Comparison of ENCODE assay signal across 7 mouse cellular contexts in genomic region chr8:44938643-44938979, GRCm38 (mm10). TPM values are rescaled to one million over a fixed set of nuclear protein-coding genes. Genes with fewer than 3 reads are reported as not detected.
DNase-seq lines count a peak whose midpoint lies in the region; ATAC-seq and TF ChIP-seq lines count a peak whose summit lies in the region.

No protein-coding gene starts in this region.

- TF ChIP-seq CTCF in stomach, postnatal 0 days (IDR thresholded peaks at IDR 0.05; ENCODE audit: low read depth), result no peak

- no peaks in the 10 kb centered on the region for H3K9me3 ChIP-seq in neural tube, embryonic 11.5 days (ENCODE audit: control insufficient read depth, low read length)
- no peaks in the 10 kb centered on the region for H3K9me3 ChIP-seq in forebrain, embryonic 15.5 days
- no peaks in the 10 kb centered on the region for H3K9me3 ChIP-seq in limb, embryonic 15.5 days
- H3K9me3 ChIP-seq in stomach, postnatal 0 days (ENCODE audit: control insufficient read depth, low read length), result no peaks in the 10 kb centered on the region

- no peak for DNase-seq in neural tube, embryonic 11.5 days (ENCODE audit: low spot score)
- DNase-seq in neural tube, embryonic 10.5 days (ENCODE audit: extremely low spot score, low spot score), result no peak
- DNase-seq in stomach, postnatal 0 days (ENCODE audit: low spot score), result no peak
- DNase-seq in yolk sac, embryonic 10.5 days (ENCODE audit: low spot score), result no peak
- no peak for DNase-seq in spleen, adult 12 weeks (ENCODE audit: low spot score)

- H3K4me2 ChIP-seq in neural tube, embryonic 11.5 days (ENCODE audit: low read depth), result peak overlapping the region; percentile 56
- peak overlapping the region; percentile 95 for H3K4me2 ChIP-seq in forebrain, embryonic 15.5 days (replicated peaks)
- H3K4me2 ChIP-seq in limb, embryonic 15.5 days, result peak overlapping the region; percentile 74
- peak overlapping the region; percentile 75 for H3K4me2 ChIP-seq in stomach, postnatal 0 days (replicated peaks; ENCODE audit: low read depth)

- peak overlapping the region; percentile 74 for H3K9ac ChIP-seq in neural tube, embryonic 11.5 days (ENCODE audit: low read length)
- H3K9ac ChIP-seq in forebrain, embryonic 15.5 days (replicated peaks), result peak overlapping the region; percentile 54
- H3K9ac ChIP-seq in limb, embryonic 15.5 days, result peak overlapping the region; percentile 66
- peak overlapping the region; percentile 80 for H3K9ac ChIP-seq in stomach, postnatal 0 days (ENCODE audit: low read length)

- H3K27ac ChIP-seq in neural tube, embryonic 11.5 days (ENCODE audit: low read depth, low read length), result peak overlapping the region; percentile 71
- peak overlapping the region; percentile 81 for H3K27ac ChIP-seq in forebrain, embryonic 15.5 days (replicated peaks)
- peak overlapping the region; percentile 94 for H3K27ac ChIP-seq in limb, embryonic 15.5 days
- H3K27ac ChIP-seq in stomach, postnatal 0 days (replicated peaks), result peak overlapping the region; percentile 83

- H3K27me3 ChIP-seq in neural tube, embryonic 11.5 days (ENCODE audit: control insufficient read depth, insufficient read depth, low read length), result no peaks in the 10 kb centered on the region
- H3K27me3 ChIP-seq in forebrain, embryonic 15.5 days, result no peaks in the 10 kb centered on the region
- no peaks in the 10 kb centered on the region for H3K27me3 ChIP-seq in limb, embryonic 15.5 days
- no peaks in the 10 kb centered on the region for H3K27me3 ChIP-seq in stomach, postnatal 0 days (ENCODE audit: control insufficient read depth, insufficient read depth, low read length)

- H3K36me3 ChIP-seq in neural tube, embryonic 11.5 days (ENCODE audit: control insufficient read depth, insufficient read depth, low read length), result no peaks in the 10 kb centered on the region
- H3K36me3 ChIP-seq in forebrain, embryonic 15.5 days, result no peaks in the 10 kb centered on the region
- H3K36me3 ChIP-seq in limb, embryonic 15.5 days, result 0 out of 2 replicates have a peak, but pooled peaks cover 5% of the 10 kb centered on the region
- peaks cover 2% of the 10 kb centered on the region; the same call in 1 of the 2 replicates for H3K36me3 ChIP-seq in stomach, postnatal 0 days (ENCODE audit: control insufficient read depth, insufficient read depth, low read length)

- no peak for TF ChIP-seq EP300 in stomach, postnatal 0 days (optimal IDR thresholded peaks at IDR 0.05)

- no peak for ATAC-seq in neural tube, embryonic 11.5 days (ENCODE audit: insufficient read depth, low FRiP score, low TSS enrichment)
- ATAC-seq in forebrain, embryonic 15.5 days (replicated peaks), result no peak; the same call in 1 of the 2 replicates
- ATAC-seq in limb, embryonic 15.5 days (ENCODE audit: insufficient number of reproducible peaks, low FRiP score, low TSS enrichment, low read depth), result no peak
- no peak for ATAC-seq in stomach, postnatal 0 days (ENCODE audit: low FRiP score, low TSS enrichment)

- H3K4me3 ChIP-seq in neural tube, embryonic 11.5 days (ENCODE audit: low read depth, low read length), result peak overlapping the region; percentile 66
- peak overlapping the region; percentile 74 for H3K4me3 ChIP-seq in forebrain, embryonic 15.5 days
- H3K4me3 ChIP-seq in limb, embryonic 15.5 days, result peak overlapping the region; percentile 81
- H3K4me3 ChIP-seq in stomach, postnatal 0 days (ENCODE audit: low read depth, low read length), result peak overlapping the region; percentile 78

- 0% methylated on average over 12 of the region's 12 CpGs for WGBS in neural tube, embryonic 11.5 days
- 0% methylated on average over 12 of the region's 12 CpGs for WGBS in forebrain, embryonic 15.5 days
- WGBS in limb, embryonic 15.5 days, result under 1% methylated on average over 12 of the region's 12 CpGs
- WGBS in stomach, postnatal 0 days, result 0% methylated on average over 12 of the region's 12 CpGs

- peaks cover 3% of the 10 kb centered on the region; the same call in 1 of the 2 replicates for H3K4me1 ChIP-seq in neural tube, embryonic 11.5 days (ENCODE audit: control insufficient read depth, insufficient read depth, low read length)
- H3K4me1 ChIP-seq in forebrain, embryonic 15.5 days, result 0 out of 2 replicates have a peak, but pooled peaks cover 13% of the 10 kb centered on the region
- H3K4me1 ChIP-seq in limb, embryonic 15.5 days, result peaks cover 30% of the 10 kb centered on the region; the same call in 1 of the 2 replicates
- 0 out of 2 replicates have a peak, but pooled peaks cover 2% of the 10 kb centered on the region for H3K4me1 ChIP-seq in stomach, postnatal 0 days (replicated peaks; ENCODE audit: control insufficient read depth, insufficient read depth)

RNA-seq across cellular contexts. Expression of gene Fat1, which starts 3.4 kb away (rescaled TPM):
- polyA plus RNA-seq in neural tube, embryonic 11.5 days (2014; fragmentation: Nextera tagmentation; extraction: Ambion mirVana), result 23.3 and 23.4 TPM in 2 replicates
- polyA plus RNA-seq in forebrain, embryonic 15.5 days (2015; fragmentation: Nextera tagmentation; extraction: Ambion mirVana), result 7.7 and 8.7 TPM in 2 replicates
- polyA plus RNA-seq in limb, embryonic 15.5 days (2015; fragmentation: Nextera tagmentation; extraction: Ambion mirVana), result 27.4 and 30.4 TPM in 2 replicates
- 8.6 and 9.4 TPM in 2 replicates for polyA plus RNA-seq in stomach, postnatal 0 days (2015; fragmentation: Nextera tagmentation; extraction: Ambion mirVana)
